Mouse (Mus musculus) c-Kit-positive CD71-positive TER-119-negative erythroid progenitor cells, embryonic 14.5 days (primary cell): ENCODE data around the gene Grhpr.
"Not testable (repeated sequence)": the region's sequence is repeated elsewhere in the genome, so short reads cannot be mapped to it uniquely, and the experiment has no call there.

Source experiments
- DNase-seq: peaks from one replicate; pipeline ENCODE4 v3.0.0-alpha.2; 2013; ENCODE audit warnings: low read depth

Grhpr gene

DNA sequence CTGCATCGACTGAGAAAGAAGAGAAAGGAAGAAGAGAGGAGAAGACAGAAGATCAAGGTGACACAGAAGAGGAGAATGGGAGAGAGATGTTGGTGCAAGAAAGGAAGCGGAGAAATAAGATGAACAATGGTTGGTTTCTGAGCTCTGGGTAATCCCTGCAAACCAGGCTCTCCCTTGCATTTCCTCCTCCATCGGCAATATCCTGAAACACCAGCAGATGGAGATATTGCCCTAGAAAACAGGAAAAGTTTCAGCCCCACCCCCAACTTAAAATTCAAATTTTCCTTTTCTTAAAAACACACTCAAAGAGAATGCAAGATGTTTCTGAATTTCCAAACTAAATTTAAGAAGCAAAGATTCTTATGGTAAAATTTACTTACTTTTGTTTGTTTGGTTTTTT, 34.4 kb downstream of the Grhpr start:
- peak; percentile 67 for DNase-seq

DNA sequence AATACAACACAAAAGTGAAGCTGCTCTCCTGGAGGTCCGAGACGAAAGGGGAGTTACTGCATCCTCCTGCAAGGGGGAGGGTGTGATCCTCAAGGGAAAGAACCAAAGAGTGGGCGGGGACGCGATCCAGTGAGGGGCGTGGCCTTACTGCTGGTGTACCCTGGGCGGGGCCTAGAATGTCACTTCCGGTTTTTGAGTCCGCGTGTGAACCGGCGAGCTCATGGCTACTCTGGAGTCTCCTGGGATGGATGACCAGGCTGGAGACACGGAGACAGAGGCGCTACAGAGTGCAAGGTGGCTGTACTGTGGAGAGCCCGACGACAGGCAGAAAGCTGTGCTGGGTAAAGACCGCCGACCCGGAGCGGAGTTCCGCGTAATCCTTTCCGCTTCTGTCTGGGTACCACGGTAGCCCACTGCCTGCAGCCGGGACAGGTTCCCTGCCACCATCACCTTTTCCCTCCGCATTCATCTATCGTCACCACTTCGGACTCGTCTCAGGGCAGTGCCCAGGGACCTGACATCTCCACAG, 37.3 kb downstream of the Grhpr start, which contains the start of gene Polr1e:
Polr1e (plus strand) TSS at position 132 of the 529 bp plus-strand sequence.
- peak; percentile 97 for DNase-seq

DNA sequence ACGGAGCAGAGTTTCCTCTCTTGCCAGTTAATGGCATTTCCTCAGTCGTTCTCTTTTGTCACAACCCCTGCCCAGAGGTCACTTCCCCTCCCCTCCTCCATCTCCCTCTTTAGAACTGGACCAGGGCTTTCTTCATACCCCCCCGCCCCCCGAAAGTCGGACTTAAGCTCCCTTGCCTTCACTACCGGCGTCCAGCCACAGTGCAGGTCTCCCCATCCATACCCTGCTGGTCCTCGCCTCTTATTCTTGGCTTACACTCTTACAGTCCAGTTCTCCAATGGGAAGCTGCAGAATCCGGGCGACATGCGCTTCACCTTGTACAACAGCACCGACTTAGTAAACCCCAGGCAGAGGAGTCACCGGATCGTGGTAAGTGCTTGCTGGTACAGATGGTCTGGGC, 37.8 kb downstream of the Grhpr start:
- no peak for DNase-seq

DNA sequence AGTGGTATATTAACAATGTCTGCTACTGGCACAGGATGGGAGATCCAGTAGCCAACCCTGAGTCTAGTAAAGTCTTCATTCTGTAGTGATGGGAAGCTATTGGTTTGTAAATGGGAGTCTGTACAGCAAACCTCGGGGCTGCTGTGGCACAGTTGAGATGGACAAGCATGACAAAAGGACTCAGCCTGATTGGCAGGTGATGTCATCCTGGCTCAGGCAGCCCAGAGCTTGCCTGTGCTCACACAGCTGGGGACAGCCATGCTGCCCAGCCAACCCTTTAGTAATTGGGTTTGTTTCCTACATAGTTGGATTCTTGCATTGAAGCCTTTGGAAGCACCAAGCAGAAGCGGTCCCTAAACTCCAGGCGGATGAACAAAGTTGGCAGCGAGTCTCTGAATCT, 45.3 kb downstream of the Grhpr start:
- no peak for DNase-seq

DNA sequence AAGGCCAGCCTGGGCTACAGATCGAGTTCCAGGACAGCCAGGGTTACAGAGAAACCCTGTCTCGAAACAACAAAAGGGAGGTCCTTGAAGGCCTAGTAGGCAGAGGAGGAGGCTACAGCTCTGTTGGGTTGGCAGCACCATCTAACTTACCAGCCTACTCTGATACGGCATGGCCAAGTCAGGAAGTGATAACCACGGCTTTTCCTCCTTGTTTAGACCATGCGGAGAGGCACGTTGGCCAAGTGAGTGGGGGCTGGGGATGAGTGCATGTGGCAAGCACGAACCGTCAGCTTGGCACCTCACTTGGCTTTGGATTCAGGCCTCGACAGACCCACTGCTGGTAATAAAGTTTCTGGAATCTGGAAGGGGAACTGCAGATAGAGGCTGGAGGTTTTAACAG, 51.4 kb downstream of the Grhpr start:
- no peak for DNase-seq

DNA sequence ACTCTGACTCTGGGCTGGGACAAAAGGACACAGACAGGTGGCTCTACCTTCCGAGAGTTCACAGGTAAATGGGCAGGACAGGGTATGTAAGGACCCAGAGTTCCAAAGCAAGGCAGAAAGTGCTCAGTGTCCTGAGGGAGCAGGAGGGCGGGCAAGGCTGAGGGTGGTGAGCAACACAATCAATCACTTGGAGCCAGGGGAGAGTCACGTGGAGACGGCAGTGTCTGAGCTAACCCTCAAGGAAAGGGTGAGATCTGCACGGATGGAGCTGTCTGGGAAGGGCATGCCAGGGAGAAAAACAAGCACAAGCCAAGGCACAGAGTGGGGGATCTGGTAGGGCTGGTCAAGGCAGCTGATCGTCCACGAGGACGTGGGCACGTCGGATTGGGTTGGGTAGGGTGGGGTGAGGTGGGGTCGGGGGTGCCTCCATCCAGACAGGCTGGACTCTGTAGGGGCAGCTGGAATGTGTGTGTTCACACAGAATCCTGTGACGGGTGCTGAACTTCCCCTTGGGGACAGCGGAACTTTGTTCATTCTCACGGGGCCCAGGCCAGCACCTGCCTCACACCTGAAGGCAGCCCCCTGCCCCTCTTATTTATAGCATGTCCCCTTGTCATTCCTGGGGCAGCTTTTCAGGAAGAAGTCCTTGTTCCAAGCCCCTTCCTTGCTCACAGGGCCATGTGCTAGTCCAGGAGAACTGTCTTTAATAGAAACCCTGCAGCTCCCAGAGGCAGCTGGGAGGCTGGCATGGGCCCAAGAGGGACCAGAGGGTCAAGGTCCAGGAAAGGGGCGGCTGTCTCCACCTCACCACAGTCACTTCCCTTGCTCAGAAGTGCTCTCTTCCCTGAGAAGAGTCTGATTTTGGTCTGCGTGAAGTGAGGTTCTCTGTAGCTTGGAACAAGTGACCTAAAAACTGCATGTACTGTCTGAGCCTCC, 53.8 kb downstream of the Grhpr start:
- DNase-seq = no peak

DNA sequence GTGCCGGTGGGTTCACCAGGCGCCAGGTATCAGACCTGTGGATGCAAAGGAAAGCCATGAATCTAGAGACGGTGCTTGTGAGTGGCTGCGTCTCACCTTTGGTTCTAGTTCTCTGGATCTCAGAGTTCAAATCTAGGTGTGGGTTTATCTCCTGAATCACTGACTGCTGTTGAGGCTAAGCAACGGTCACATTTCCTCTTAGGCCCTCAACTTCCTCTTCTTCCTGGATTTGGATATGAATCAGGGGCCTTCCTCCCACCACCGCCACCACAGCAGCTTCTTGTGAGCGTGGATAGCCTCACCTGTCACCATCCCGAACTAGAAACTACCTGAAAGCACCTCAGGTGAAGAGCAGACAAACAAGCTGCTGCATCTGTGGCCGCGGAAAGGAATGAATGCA, 54.9 kb downstream of the Grhpr start:
- no peak for DNase-seq

DNA sequence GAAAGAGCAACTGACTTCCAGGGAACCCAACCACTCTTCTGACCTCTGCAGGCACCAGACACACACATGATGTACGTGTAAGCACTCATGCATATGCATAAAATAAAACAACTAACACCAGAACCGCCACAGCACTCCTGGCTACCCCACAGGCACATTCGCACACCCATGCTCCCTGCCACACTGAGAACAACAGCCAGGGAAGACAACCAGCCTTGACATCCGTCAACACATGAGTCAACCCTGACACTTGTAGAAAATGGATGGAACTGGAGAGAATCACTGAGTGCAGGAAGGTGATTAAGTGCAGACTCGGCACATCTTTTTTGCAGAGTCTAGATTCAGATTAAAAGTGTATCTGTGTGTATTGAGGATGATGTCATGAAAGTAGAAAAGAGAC, 55.4 kb downstream of the Grhpr start:
- DNase-seq = no peak

DNA sequence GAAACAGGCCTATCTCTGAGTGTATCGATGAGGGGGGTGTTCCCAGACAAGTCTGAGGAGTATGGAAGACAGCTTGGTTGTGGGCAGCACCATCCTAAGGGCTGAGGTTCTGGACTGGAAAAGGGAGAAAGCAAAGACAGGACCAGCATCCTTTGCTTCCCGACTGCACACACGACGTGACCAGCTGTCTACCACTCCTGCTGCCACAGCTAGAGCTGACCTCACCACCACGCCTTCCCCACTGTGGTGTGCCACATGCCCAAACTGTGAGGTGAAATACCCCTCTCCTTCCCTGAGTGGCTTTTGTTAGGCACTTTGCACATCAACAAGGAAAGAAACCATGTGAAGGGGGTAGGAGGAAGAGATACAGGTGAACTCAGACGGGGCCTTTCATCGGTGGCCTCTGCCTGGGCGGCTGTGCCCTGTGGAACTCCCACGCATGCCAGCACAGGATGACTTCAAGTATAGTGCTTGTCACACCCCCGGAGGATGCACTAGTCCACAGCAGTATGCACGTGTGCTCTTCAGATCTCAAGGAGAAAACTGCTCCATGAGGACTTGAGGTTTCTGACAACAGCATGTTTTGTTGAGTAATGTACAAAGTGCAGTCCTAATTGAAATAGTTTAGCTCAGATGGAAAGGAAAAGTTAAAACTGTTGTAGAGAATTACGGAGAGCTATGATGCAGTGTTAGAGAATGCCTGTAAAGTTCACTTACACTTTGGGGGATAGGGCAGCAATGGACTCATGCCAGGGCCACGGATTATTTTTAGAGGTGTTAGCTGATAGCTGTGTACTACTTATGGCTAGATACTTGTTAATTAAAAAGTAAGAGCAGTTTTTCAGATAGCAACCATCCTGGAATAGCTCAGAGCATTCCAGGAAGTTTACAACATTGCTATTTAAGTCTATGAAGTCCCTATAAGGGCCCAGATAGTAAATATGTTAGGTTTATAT, 56.5 kb downstream of the Grhpr start:
- DNase-seq = no peak

DNA sequence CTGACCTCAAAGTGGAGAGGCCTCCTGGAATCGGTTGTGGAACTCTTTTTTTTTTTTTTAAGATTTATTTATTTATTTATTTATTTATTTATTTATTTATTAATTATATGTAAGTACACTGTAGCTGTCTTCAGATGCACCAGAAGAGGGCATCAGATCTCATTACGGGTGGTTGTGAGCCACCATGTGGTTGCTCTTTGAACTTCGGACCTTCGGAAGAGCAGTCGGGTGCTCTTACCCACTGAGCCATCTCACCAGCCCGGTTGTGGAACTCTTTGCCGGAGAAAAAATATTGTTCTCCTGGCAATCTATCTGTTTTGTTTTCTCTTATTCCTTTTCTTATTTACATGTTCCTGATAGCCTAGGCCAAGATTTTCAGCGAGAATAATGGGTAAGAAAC, 57.7 kb downstream of the Grhpr start:
- DNase-seq = not testable (repeated sequence)

DNA sequence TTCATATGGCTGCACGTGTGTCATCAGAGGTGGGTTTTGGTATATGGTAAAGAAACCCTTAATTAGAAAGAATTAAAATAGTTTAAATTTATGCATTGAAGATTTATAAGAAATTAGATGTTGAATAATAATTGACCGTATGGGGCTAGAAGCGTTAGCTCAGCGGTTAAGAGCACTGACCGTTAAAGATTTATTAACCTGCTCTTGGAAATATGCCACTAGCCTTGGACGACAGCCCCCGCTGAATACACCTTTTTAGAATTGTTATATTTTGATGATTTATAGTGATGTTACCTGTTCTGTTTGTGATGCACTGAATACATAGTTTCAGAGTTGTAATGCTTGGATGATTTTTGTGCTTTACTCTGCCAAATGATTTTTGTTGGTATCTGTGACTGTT, 58.4 kb downstream of the Grhpr start:
- not testable (repeated sequence) for DNase-seq
